Mouse (Mus musculus): Measurements from ENCODE around the gene Slc35e3. TPM values are rescaled to one million over a fixed set of nuclear protein-coding genes. Genes with fewer than 3 reads are reported as not detected.

Gene Slc35e3
- polyA plus RNA-seq, 1 experiment from 2014 or later, result 30.6 TPM

GRCm38 (mm10) chr10:117692173-117692572 is 54.0 kb downstream of the Slc35e3 start:
- Histone ChIP-seq H3K27me3 (no peaks in the 10 kb centered on the region), H3K4me1 (replicated peaks) (no peaks in the 10 kb centered on the region), H3K9ac (no peak overlapping the region), H3K9me3 (no peaks in the 10 kb centered on the region), H3K4me2 (no peak overlapping the region), H3K4me3 (no peak overlapping the region), H3K36me3 (peaks cover 92% of the 10 kb centered on the region), H3K27ac (replicated peaks) (no peak overlapping the region)
- no peak for ATAC-seq (ENCODE audit: low read depth)

GRCm38 (mm10) chr10:117691389-117691968 is 54.7 kb downstream of the Slc35e3 start:
- Histone ChIP-seq H3K4me1 (replicated peaks) (no peaks in the 10 kb centered on the region), H3K36me3 (peaks cover 85% of the 10 kb centered on the region), H3K27me3 (no peaks in the 10 kb centered on the region), H3K27ac (replicated peaks) (no peak overlapping the region), H3K4me3 (no peak overlapping the region), H3K4me2 (no peak overlapping the region), H3K9me3 (no peaks in the 10 kb centered on the region), H3K9ac (no peak overlapping the region)
- WGBS, result 97% methylated on average over 10 of the region's 10 CpGs
- ATAC-seq (ENCODE audit: low read depth), result no peak

DNA sequence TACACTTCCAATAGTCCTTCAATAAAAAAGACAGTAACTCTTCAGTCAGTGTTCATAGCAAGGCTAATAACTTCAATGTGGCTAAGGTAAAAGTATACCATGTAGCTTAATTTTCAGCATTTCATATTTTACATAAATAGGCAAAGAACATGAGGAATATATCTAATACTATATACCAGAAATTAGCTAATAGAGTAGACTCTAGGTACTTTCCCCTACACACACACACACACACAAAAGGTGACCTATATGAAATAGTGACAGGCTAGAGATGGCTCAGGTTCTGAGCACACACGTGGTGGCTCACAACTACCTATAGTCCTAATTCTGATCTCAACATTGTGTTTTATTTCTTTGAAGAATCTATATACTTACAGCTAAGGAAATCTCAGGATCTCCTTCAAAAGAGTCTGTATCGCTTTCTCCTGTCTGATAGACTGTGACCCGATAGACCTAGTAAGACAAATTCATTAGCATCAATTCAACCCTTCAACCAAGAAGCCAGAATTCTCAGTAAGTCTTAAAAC is 55.3 kb downstream of the Slc35e3 start:
- Histone ChIP-seq H3K9ac (no peak overlapping the region), H3K27me3 (no peaks in the 10 kb centered on the region), H3K4me1 (replicated peaks) (no peaks in the 10 kb centered on the region), H3K36me3 (peaks cover 79% of the 10 kb centered on the region), H3K4me2 (no peak overlapping the region), H3K9me3 (no peaks in the 10 kb centered on the region), H3K4me3 (no peak overlapping the region), H3K27ac (replicated peaks) (no peak overlapping the region)
- ATAC-seq (ENCODE audit: low read depth), result no peak
- 98% methylated on average over 3 of the region's 3 CpGs for WGBS

GRCm38 (mm10) chr10:117690101-117690352 is 56.1 kb downstream of the Slc35e3 start:
- no peaks in the 10 kb centered on the region for H3K4me1 ChIP-seq (replicated peaks)
- H3K36me3 ChIP-seq, result peaks cover 71% of the 10 kb centered on the region
- no peak overlapping the region for H3K4me3 ChIP-seq
- no peak overlapping the region for H3K4me2 ChIP-seq
- 80% methylated on average over 2 of the region's 2 CpGs for WGBS
- no peaks in the 10 kb centered on the region for H3K27me3 ChIP-seq
- no peak overlapping the region for H3K27ac ChIP-seq (replicated peaks)
- no peak for ATAC-seq (ENCODE audit: low read depth)
- H3K9ac ChIP-seq, result no peak overlapping the region
- H3K9me3 ChIP-seq, result no peaks in the 10 kb centered on the region

DNA sequence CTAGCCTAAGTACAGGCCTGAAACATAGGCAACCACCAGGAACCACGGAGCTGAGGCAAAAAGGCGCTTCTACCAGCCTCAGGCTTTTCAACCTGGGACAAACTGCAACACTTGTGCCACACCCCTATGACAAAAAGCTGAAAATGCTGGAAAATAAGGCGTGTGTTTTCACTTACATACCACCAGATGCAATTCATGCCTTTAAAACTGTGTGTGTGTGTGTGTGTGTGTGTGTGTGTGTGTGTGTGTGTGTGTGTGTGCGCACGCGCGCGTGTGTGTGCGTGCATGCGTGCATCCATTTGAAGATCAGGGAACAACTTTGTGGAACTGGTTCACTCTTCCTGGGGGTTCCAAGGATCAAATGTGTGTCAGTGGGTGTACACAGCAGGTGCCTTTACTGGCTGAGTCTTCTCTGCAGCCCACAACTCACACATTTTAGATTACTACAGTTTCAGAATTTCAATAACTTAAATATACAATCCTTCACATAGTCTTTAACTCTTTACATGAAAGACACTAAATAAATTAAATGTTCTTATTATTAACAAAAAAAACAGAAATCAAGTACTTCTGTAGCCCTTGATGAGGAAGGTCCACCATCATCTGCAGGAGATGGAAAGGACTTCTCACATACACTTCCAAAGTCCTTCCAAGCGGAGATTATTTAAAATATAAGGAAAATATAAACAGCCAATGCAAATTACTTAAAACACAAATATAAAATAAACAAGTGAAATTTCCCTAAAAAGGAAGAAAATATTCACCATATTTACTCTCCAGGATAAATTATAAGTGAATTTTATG is 56.7 kb downstream of the Slc35e3 start:
- Histone ChIP-seq H3K9me3 (no peaks in the 10 kb centered on the region), H3K9ac (no peak overlapping the region), H3K4me2 (no peak overlapping the region), H3K36me3 (peaks cover 66% of the 10 kb centered on the region), H3K27ac (replicated peaks) (no peak overlapping the region), H3K27me3 (no peaks in the 10 kb centered on the region), H3K4me1 (replicated peaks) (no peaks in the 10 kb centered on the region), H3K4me3 (no peak overlapping the region)
- ATAC-seq (ENCODE audit: low read depth), result no peak
- WGBS, result 94% methylated on average over 11 of the region's 11 CpGs

GRCm38 (mm10) chr10:117688204-117689151 is 57.7 kb downstream of the Slc35e3 start:
- 85% methylated on average over 13 of the region's 13 CpGs for WGBS
- H3K4me1 ChIP-seq (replicated peaks), result no peaks in the 10 kb centered on the region
- H3K9ac ChIP-seq, result no peak overlapping the region
- peaks cover 57% of the 10 kb centered on the region for H3K36me3 ChIP-seq
- H3K4me3 ChIP-seq, result no peak overlapping the region
- H3K9me3 ChIP-seq, result no peaks in the 10 kb centered on the region
- ATAC-seq (ENCODE audit: low read depth), result 0 out of 2 replicates have a peak, but pooled peaks have one; percentile 61
- no peaks in the 10 kb centered on the region for H3K27me3 ChIP-seq
- no peak overlapping the region for H3K27ac ChIP-seq (replicated peaks)
- no peak overlapping the region for H3K4me2 ChIP-seq

- no peak overlapping the region for H3K27ac ChIP-seq (replicated peaks)
- WGBS, result 91% methylated on average over 7 of the region's 7 CpGs
- no peak overlapping the region for H3K4me2 ChIP-seq
- H3K4me1 ChIP-seq (replicated peaks), result no peaks in the 10 kb centered on the region
- H3K36me3 ChIP-seq, result peaks cover 50% of the 10 kb centered on the region
- no peaks in the 10 kb centered on the region for H3K9me3 ChIP-seq
- no peaks in the 10 kb centered on the region for H3K27me3 ChIP-seq
- H3K9ac ChIP-seq, result no peak overlapping the region
- no peak overlapping the region for H3K4me3 ChIP-seq
- no peak for ATAC-seq (ENCODE audit: low read depth)
Measured at GRCm38 (mm10) chr10:117687577-117687976, 58.6 kb downstream of the Slc35e3 start.

GRCm38 (mm10) chr10:117687018-117687417 is 59.1 kb downstream of the Slc35e3 start:
- no peaks in the 10 kb centered on the region for H3K9me3 ChIP-seq
- 90% methylated on average over 3 of the region's 3 CpGs for WGBS
- H3K4me2 ChIP-seq, result no peak overlapping the region
- no peaks in the 10 kb centered on the region for H3K27me3 ChIP-seq
- no peak overlapping the region for H3K9ac ChIP-seq
- no peak overlapping the region for H3K4me3 ChIP-seq
- ATAC-seq (ENCODE audit: low read depth), result no peak
- no peaks in the 10 kb centered on the region for H3K4me1 ChIP-seq (replicated peaks)
- H3K27ac ChIP-seq (replicated peaks), result no peak overlapping the region
- H3K36me3 ChIP-seq, result peaks cover 45% of the 10 kb centered on the region

- no peak for ATAC-seq (ENCODE audit: low read depth)
- Histone ChIP-seq H3K27ac (replicated peaks) (no peak overlapping the region), H3K4me1 (replicated peaks) (no peaks in the 10 kb centered on the region), H3K9me3 (no peaks in the 10 kb centered on the region), H3K9ac (no peak overlapping the region), H3K36me3 (peaks cover 36% of the 10 kb centered on the region), H3K4me3 (no peak overlapping the region), H3K27me3 (no peaks in the 10 kb centered on the region), H3K4me2 (no peak overlapping the region)
- 93% methylated on average over 13 of the region's 13 CpGs for WGBS
Measured at GRCm38 (mm10) chr10:117685849-117686591, 60.1 kb downstream of the Slc35e3 start.

GRCm38 (mm10) chr10:117685171-117685848 is 60.9 kb downstream of the Slc35e3 start:
- H3K9ac ChIP-seq, result no peak overlapping the region
- peaks cover 28% of the 10 kb centered on the region for H3K36me3 ChIP-seq
- ATAC-seq (ENCODE audit: low read depth), result no peak

More at GRCm38 (mm10) chr10:117685171-117685848, 60.9 kb downstream of the Slc35e3 start:
- Histone ChIP-seq H3K4me3 (no peak overlapping the region), H3K9me3 (no peaks in the 10 kb centered on the region), H3K27ac (replicated peaks) (no peak overlapping the region), H3K4me2 (no peak overlapping the region), H3K27me3 (no peaks in the 10 kb centered on the region), H3K4me1 (replicated peaks) (no peaks in the 10 kb centered on the region)
- 93% methylated on average over 15 of the region's 15 CpGs for WGBS

Data from neural tube, embryonic 13.5 days (tissue).